Mouse (Mus musculus) CH12.LX (cell line): ENCODE data around the gene Rdh7.

Source experiments
- CHD1 ChIP-seq: IDR thresholded peaks from 2 replicates; pipeline ENCODE4 v1.6.1; 2012; ENCODE audit warnings: low read depth, low read length, improper control_type of control experiment, inconsistent platforms
- ELF1 ChIP-seq: IDR thresholded peaks from 2 replicates; pipeline ENCODE4 v1.6.1; 2014; ENCODE audit warnings: low read depth, mild to moderate bottlenecking, inconsistent platforms, low read length, improper control_type of control experiment
- JUND ChIP-seq: conservative IDR thresholded peaks from 2 replicates; pipeline ENCODE4 v1.6.1; 2011; ENCODE audit warnings: low read depth, low read length, improper control_type of control experiment
- KAT2A ChIP-seq: IDR thresholded peaks from 2 replicates; pipeline ENCODE4 v1.6.1; 2012; ENCODE audit warnings: low read length, improper control_type of control experiment, inconsistent platforms; ENCODE audit not compliant: insufficient replicate concordance
- MAX ChIP-seq: IDR thresholded peaks from 2 replicates; pipeline ENCODE4 v1.6.1; 2011; ENCODE audit warnings: low read length, improper control_type of control experiment
- MAZ ChIP-seq: IDR thresholded peaks from 2 replicates; pipeline ENCODE4 v1.6.1; 2012; ENCODE audit warnings: low read depth, mild to moderate bottlenecking, inconsistent platforms, low read length, improper control_type of control experiment, moderate library complexity
- MXI1 ChIP-seq: IDR thresholded peaks from 2 replicates; pipeline ENCODE4 v1.6.1; 2011; ENCODE audit warnings: mild to moderate bottlenecking, low read depth, low read length, improper control_type of control experiment
- MYC ChIP-seq: IDR thresholded peaks from 2 replicates; pipeline ENCODE4 v1.6.1; 2011; ENCODE audit warnings: low read depth, mild to moderate bottlenecking, improper control_type of control experiment, low read length
- NELFE ChIP-seq: IDR thresholded peaks from 2 replicates; pipeline ENCODE4 v1.6.1; 2011; ENCODE audit warnings: low read depth, low read length, improper control_type of control experiment
- POLR2A ChIP-seq: IDR thresholded peaks from 2 replicates; pipeline ENCODE4 v1.6.1; 2011; ENCODE audit warnings: low read depth, mild to moderate bottlenecking, improper control_type of control experiment, low read length
- USF1 ChIP-seq: IDR thresholded peaks from 2 replicates; pipeline ENCODE4 v1.6.1; 2014; ENCODE audit warnings: low read depth, mild to moderate bottlenecking, inconsistent platforms, low read length, improper control_type of control experiment
- ZC3H11A ChIP-seq: IDR thresholded peaks from 2 replicates; pipeline ENCODE4 v1.6.1; 2012; ENCODE audit warnings: low read depth, mild to moderate bottlenecking, inconsistent platforms, low read length, improper control_type of control experiment

- TF ChIP-seq MAZ (no peak), POLR2A (no peak), MYC (no peak), CHD1 (no peak), ZC3H11A (no peak), KAT2A (no peak), MAX (no peak), JUND (no peak), USF1 (no peak), MXI1 (no peak), NELFE (no peak), ELF1 (no peak)
These were observed 47.8 kb downstream of the Rdh7 start for GRCm38 (mm10) chr10:127840776-127841175.
